Mouse (Mus musculus): ENCODE measurements at regions not wholly inside any gene's neighbourhood (a gene's known extent, or its start where the extent isn't known, plus 50 kb on each side); places are given as distances from the start of the nearest gene placed in this dataset.

- DNase-seq (ENCODE audit: low spot score in 2 of 2) = no peak
Measured at GRCm38 (mm10) chr2:171192181-171192580, 460.6 kb downstream of the Dok5 start.
